Mouse (Mus musculus): ENCODE results near the gene Ntmt1. TPM values are rescaled to one million over a fixed set of nuclear protein-coding genes. Genes with fewer than 3 reads are reported as not detected.

The Ntmt1 gene
- polyA plus RNA-seq, 1 experiment from 2014 or later: 101 TPM

GRCm38 (mm10) chr2:30852771-30853313, 45.2 kb downstream of the Ntmt1 start:
- Histone ChIP-seq H3K9me3 (ENCODE audit: control insufficient read depth, low read depth, low read length) (no peaks in the 10 kb centered on the region), H3K27ac (ENCODE audit: low read length) (no peak overlapping the region), H3K9ac (replicated peaks; ENCODE audit: low read depth, low read length) (no peak overlapping the region), H3K36me3 (ENCODE audit: control insufficient read depth, insufficient read depth, low read length) (no peaks in the 10 kb centered on the region), H3K4me2 (replicated peaks; ENCODE audit: low read depth, low read length) (0 out of 2 replicates have a peak overlapping the region, but pooled peaks have one; percentile 12), H3K4me1 (ENCODE audit: control insufficient read depth, insufficient read depth, low read length) (peaks cover 13% of the 10 kb centered on the region), H3K4me3 (ENCODE audit: low read depth, low read length) (no peak overlapping the region), H3K27me3 (ENCODE audit: control insufficient read depth, insufficient read depth, low read length) (no peaks in the 10 kb centered on the region)
- ATAC-seq (ENCODE audit: insufficient number of reproducible peaks, insufficient read depth, low FRiP score, low read depth): no peak
- WGBS: 18% methylated on average over 20 of the region's 20 CpGs

GRCm38 (mm10) chr2:30857076-30857475, 49.5 kb downstream of the Ntmt1 start:
- Histone ChIP-seq H3K9ac (replicated peaks; ENCODE audit: low read depth, low read length) (no peak overlapping the region), H3K9me3 (ENCODE audit: control insufficient read depth, low read depth, low read length) (no peaks in the 10 kb centered on the region), H3K27me3 (ENCODE audit: control insufficient read depth, insufficient read depth, low read length) (no peaks in the 10 kb centered on the region), H3K27ac (ENCODE audit: low read length) (no peak overlapping the region), H3K4me2 (replicated peaks; ENCODE audit: low read depth, low read length) (no peak overlapping the region), H3K4me3 (ENCODE audit: low read depth, low read length) (no peak overlapping the region), H3K4me1 (ENCODE audit: control insufficient read depth, insufficient read depth, low read length) (peaks cover 13% of the 10 kb centered on the region), H3K36me3 (ENCODE audit: control insufficient read depth, insufficient read depth, low read length) (no peaks in the 10 kb centered on the region)
- WGBS: 84% methylated on average over 6 of the region's 6 CpGs
- ATAC-seq (ENCODE audit: insufficient number of reproducible peaks, insufficient read depth, low FRiP score, low read depth): no peak

- 79% methylated on average over 5 of the region's 5 CpGs for WGBS
- ATAC-seq (ENCODE audit: insufficient number of reproducible peaks, insufficient read depth, low FRiP score, low read depth): no peak
- H3K27me3 ChIP-seq (ENCODE audit: control insufficient read depth, insufficient read depth, low read length): no peaks in the 10 kb centered on the region
- H3K9ac ChIP-seq (replicated peaks; ENCODE audit: low read depth, low read length): no peak overlapping the region
- no peaks in the 10 kb centered on the region for H3K36me3 ChIP-seq (ENCODE audit: control insufficient read depth, insufficient read depth, low read length)
- no peaks in the 10 kb centered on the region for H3K9me3 ChIP-seq (ENCODE audit: control insufficient read depth, low read depth, low read length)
- peaks cover 3% of the 10 kb centered on the region; the same call in 1 of the 2 replicates for H3K4me1 ChIP-seq (ENCODE audit: control insufficient read depth, insufficient read depth, low read length)
- H3K4me2 ChIP-seq (replicated peaks; ENCODE audit: low read depth, low read length): no peak overlapping the region
- H3K4me3 ChIP-seq (ENCODE audit: low read depth, low read length): no peak overlapping the region
- H3K27ac ChIP-seq (ENCODE audit: low read length): no peak overlapping the region
Observed at GRCm38 (mm10) chr2:30859782-30860181, 52.2 kb downstream of the Ntmt1 start.

- Histone ChIP-seq H3K4me2 (replicated peaks; ENCODE audit: low read depth, low read length) (no peak overlapping the region), H3K36me3 (ENCODE audit: control insufficient read depth, insufficient read depth, low read length) (no peaks in the 10 kb centered on the region), H3K4me1 (ENCODE audit: control insufficient read depth, insufficient read depth, low read length) (peaks cover 6% of the 10 kb centered on the region; the same call in 1 of the 2 replicates), H3K27me3 (ENCODE audit: control insufficient read depth, insufficient read depth, low read length) (no peaks in the 10 kb centered on the region), H3K9me3 (ENCODE audit: control insufficient read depth, low read depth, low read length) (no peaks in the 10 kb centered on the region), H3K27ac (ENCODE audit: low read length) (no peak overlapping the region), H3K9ac (replicated peaks; ENCODE audit: low read depth, low read length) (no peak overlapping the region), H3K4me3 (ENCODE audit: low read depth, low read length) (no peak overlapping the region)
- no peak for ATAC-seq (ENCODE audit: insufficient number of reproducible peaks, insufficient read depth, low FRiP score, low read depth)
- WGBS: 73% methylated on average over 4 of the region's 4 CpGs
Observed at GRCm38 (mm10) chr2:30862081-30862480, 54.5 kb downstream of the Ntmt1 start.

- no peaks in the 10 kb centered on the region for H3K27me3 ChIP-seq (ENCODE audit: control insufficient read depth, insufficient read depth, low read length)
- no peak overlapping the region for H3K9ac ChIP-seq (replicated peaks; ENCODE audit: low read depth, low read length)
- no peaks in the 10 kb centered on the region for H3K36me3 ChIP-seq (ENCODE audit: control insufficient read depth, insufficient read depth, low read length)
- no peaks in the 10 kb centered on the region for H3K9me3 ChIP-seq (ENCODE audit: control insufficient read depth, low read depth, low read length)
- 64% methylated on average over 9 of the region's 9 CpGs for WGBS
- H3K4me3 ChIP-seq (ENCODE audit: low read depth, low read length): no peak overlapping the region
- peaks cover 6% of the 10 kb centered on the region; the same call in 1 of the 2 replicates for H3K4me1 ChIP-seq (ENCODE audit: control insufficient read depth, insufficient read depth, low read length)
- no peak for ATAC-seq (ENCODE audit: insufficient number of reproducible peaks, insufficient read depth, low FRiP score, low read depth)
- H3K4me2 ChIP-seq (replicated peaks; ENCODE audit: low read depth, low read length): no peak overlapping the region
- H3K27ac ChIP-seq (ENCODE audit: low read length): no peak overlapping the region
Observed at GRCm38 (mm10) chr2:30863574-30863973, 55.9 kb downstream of the Ntmt1 start.

- H3K9me3 ChIP-seq (ENCODE audit: control insufficient read depth, low read depth, low read length): no peaks in the 10 kb centered on the region
- H3K9ac ChIP-seq (replicated peaks; ENCODE audit: low read depth, low read length): peak overlapping the region; percentile 25; the same call in 1 of the 2 replicates
- no peak overlapping the region for H3K27ac ChIP-seq (ENCODE audit: low read length)
- WGBS: 2% methylated on average over 35 of the region's 35 CpGs
- H3K4me2 ChIP-seq (replicated peaks; ENCODE audit: low read depth, low read length): peak overlapping the region; percentile 63
- H3K27me3 ChIP-seq (ENCODE audit: control insufficient read depth, insufficient read depth, low read length): no peaks in the 10 kb centered on the region
- H3K4me3 ChIP-seq (ENCODE audit: low read depth, low read length): peak overlapping the region; percentile 29
- H3K36me3 ChIP-seq (ENCODE audit: control insufficient read depth, insufficient read depth, low read length): no peaks in the 10 kb centered on the region
- no peak for ATAC-seq (ENCODE audit: insufficient number of reproducible peaks, insufficient read depth, low FRiP score, low read depth)
- H3K4me1 ChIP-seq (ENCODE audit: control insufficient read depth, insufficient read depth, low read length): peaks cover 6% of the 10 kb centered on the region; the same call in 1 of the 2 replicates
Observed at GRCm38 (mm10) chr2:30864968-30865381, 57.3 kb downstream of the Ntmt1 start.

GRCm38 (mm10) chr2:30865426-30865825, 57.8 kb downstream of the Ntmt1 start:
- H3K36me3 ChIP-seq (ENCODE audit: control insufficient read depth, insufficient read depth, low read length): no peaks in the 10 kb centered on the region
- no peak overlapping the region for H3K27ac ChIP-seq (ENCODE audit: low read length)
- H3K9me3 ChIP-seq (ENCODE audit: control insufficient read depth, low read depth, low read length): no peaks in the 10 kb centered on the region
- H3K4me3 ChIP-seq (ENCODE audit: low read depth, low read length): peak overlapping the region; percentile 29; the same call in 1 of the 2 replicates
- 70% methylated on average over 3 of the region's 3 CpGs for WGBS
- H3K27me3 ChIP-seq (ENCODE audit: control insufficient read depth, insufficient read depth, low read length): no peaks in the 10 kb centered on the region
- no peak for ATAC-seq (ENCODE audit: insufficient number of reproducible peaks, insufficient read depth, low FRiP score, low read depth)
- peak overlapping the region; percentile 63; the same call in 1 of the 2 replicates for H3K4me2 ChIP-seq (replicated peaks; ENCODE audit: low read depth, low read length)
- H3K9ac ChIP-seq (replicated peaks; ENCODE audit: low read depth, low read length): no peak overlapping the region
- H3K4me1 ChIP-seq (ENCODE audit: control insufficient read depth, insufficient read depth, low read length): peaks cover 6% of the 10 kb centered on the region; the same call in 1 of the 2 replicates

GRCm38 (mm10) chr2:30870863-30871262, 63.2 kb downstream of the Ntmt1 start:
- H3K36me3 ChIP-seq (ENCODE audit: control insufficient read depth, insufficient read depth, low read length): no peaks in the 10 kb centered on the region
- H3K4me1 ChIP-seq (ENCODE audit: control insufficient read depth, insufficient read depth, low read length): peaks cover 3% of the 10 kb centered on the region; the same call in 1 of the 2 replicates
- no peak overlapping the region for H3K4me3 ChIP-seq (ENCODE audit: low read depth, low read length)
- H3K9ac ChIP-seq (replicated peaks; ENCODE audit: low read depth, low read length): no peak overlapping the region
- no peak overlapping the region for H3K4me2 ChIP-seq (replicated peaks; ENCODE audit: low read depth, low read length)
- no peak overlapping the region for H3K27ac ChIP-seq (ENCODE audit: low read length)
- no peaks in the 10 kb centered on the region for H3K9me3 ChIP-seq (ENCODE audit: control insufficient read depth, low read depth, low read length)
- H3K27me3 ChIP-seq (ENCODE audit: control insufficient read depth, insufficient read depth, low read length): no peaks in the 10 kb centered on the region
- 77% methylated on average over 8 of the region's 8 CpGs for WGBS
- ATAC-seq (ENCODE audit: insufficient number of reproducible peaks, insufficient read depth, low FRiP score, low read depth): no peak

Measured in stomach, embryonic 14.5 days (tissue).